10 mouse cellular contexts compared by ENCODE assay signal in the genomic region with DNA sequence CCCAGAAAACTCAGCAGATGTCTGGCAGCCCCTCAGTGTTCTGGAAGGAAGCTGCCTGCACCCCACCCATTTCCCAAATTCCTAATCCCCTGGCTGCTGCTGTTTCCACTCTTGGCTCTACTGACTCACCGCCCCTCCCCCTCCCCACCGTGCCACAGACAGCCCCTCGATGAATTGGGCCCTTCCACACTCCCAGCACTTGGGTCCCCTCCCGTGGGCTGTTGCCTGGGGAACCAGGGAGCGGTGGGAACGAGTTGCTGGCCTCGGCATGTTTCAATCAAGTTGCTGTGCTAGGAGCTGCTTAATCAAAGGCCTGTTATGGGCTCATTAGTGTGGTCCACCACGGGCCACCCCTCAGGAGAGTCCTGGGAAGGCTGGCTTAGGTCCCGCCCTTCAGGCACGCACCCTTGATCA. TPM values are rescaled to one million over a fixed set of nuclear protein-coding genes. Genes with fewer than 3 reads are reported as not detected.
DNase-seq lines count a peak whose midpoint lies in the region; ATAC-seq and TF ChIP-seq lines count a peak whose summit lies in the region.
"Had no signal": no experiment of that assay in that cellular context is flagged by ENCODE, and none has a peak within 500 bp of the region (broad histone marks: within the 10 kb centered on the region; RNA-seq: fewer than 3 reads in every experiment).

No protein-coding gene starts in this region.

- H3K4me3 ChIP-seq in embryonic facial prominence, embryonic 13.5 days, result no peak overlapping the region
- H3K4me3 ChIP-seq in embryonic facial prominence, embryonic 10.5 days, result no peak overlapping the region
- no peak overlapping the region for H3K4me3 ChIP-seq in layer of hippocampus, adult 2 months
- H3K4me3 ChIP-seq in brown adipose tissue, adult 24 weeks (ENCODE audit: insufficient read depth, low read depth, low read length), result no peak overlapping the region
- no peak overlapping the region for H3K4me3 ChIP-seq in macrophage (ENCODE audit: inconsistent target)
- H3K4me3 ChIP-seq in intestine, embryonic 16.5 days (ENCODE audit: low read length), result no peak overlapping the region
- H3K4me3 ChIP-seq: embryonic facial prominence, embryonic 12.5 days; lung, embryonic 15.5 days had no signal

- DNase-seq in embryonic facial prominence, embryonic 10.5 days (ENCODE audit: low spot score), result no peak
- peak; percentile 44 for DNase-seq in layer of hippocampus, adult 2 months (ENCODE audit: low spot score in 2 of 2)
- DNase-seq in layer of hippocampus, adult 9-10 months (ENCODE audit: low spot score), result no peak
- DNase-seq in cerebellum, postnatal 36 days, result no peak

- peaks cover 72% of the 10 kb centered on the region for H3K36me3 ChIP-seq in embryonic facial prominence, embryonic 13.5 days
- peaks cover 73% of the 10 kb centered on the region for H3K36me3 ChIP-seq in embryonic facial prominence, embryonic 10.5 days (replicated peaks)
- H3K36me3 ChIP-seq in macrophage (ENCODE audit: inconsistent target), result no peaks in the 10 kb centered on the region
- peaks cover 3% of the 10 kb centered on the region; the same call in 1 of the 2 replicates for H3K36me3 ChIP-seq in intestine, embryonic 16.5 days (ENCODE audit: control insufficient read depth, insufficient read depth, low read length)

- WGBS in embryonic facial prominence, embryonic 13.5 days, result 46% methylated on average over 10 of the region's 10 CpGs
- WGBS in embryonic facial prominence, embryonic 10.5 days, result 44% methylated on average over 10 of the region's 10 CpGs
- WGBS in macrophage (ENCODE audit: missing documents), result 87% methylated on average over 9 of the region's 10 CpGs
- WGBS in intestine, embryonic 16.5 days, result 54% methylated on average over 10 of the region's 10 CpGs

- H3K9me3 ChIP-seq in embryonic facial prominence, embryonic 13.5 days, result no peaks in the 10 kb centered on the region
- H3K9me3 ChIP-seq in embryonic facial prominence, embryonic 10.5 days, result no peaks in the 10 kb centered on the region
- no peaks in the 10 kb centered on the region for H3K9me3 ChIP-seq in intestine, embryonic 16.5 days (ENCODE audit: control insufficient read depth, low read length)
- H3K9me3 ChIP-seq: embryonic facial prominence, embryonic 12.5 days; lung, embryonic 15.5 days had no signal

- peak overlapping the region; percentile 78 for H3K27ac ChIP-seq in embryonic facial prominence, embryonic 13.5 days
- H3K27ac ChIP-seq in embryonic facial prominence, embryonic 10.5 days (replicated peaks), result no peak overlapping the region
- H3K27ac ChIP-seq in layer of hippocampus, adult 2 months, result peak overlapping the region; percentile 67
- H3K27ac ChIP-seq in brown adipose tissue, adult 24 weeks (replicated peaks; ENCODE audit: low read depth, low read length), result peak overlapping the region; percentile 81
- peak overlapping the region; percentile 90 for H3K27ac ChIP-seq in macrophage
- H3K27ac ChIP-seq in intestine, embryonic 16.5 days (ENCODE audit: low read length), result no peak overlapping the region

- 0 out of 2 replicates have a peak overlapping the region, but pooled peaks have one; percentile 16 for H3K9ac ChIP-seq in embryonic facial prominence, embryonic 13.5 days
- no peak overlapping the region for H3K9ac ChIP-seq in intestine, embryonic 16.5 days (ENCODE audit: low read depth, low read length)
- H3K9ac ChIP-seq: embryonic facial prominence, embryonic 12.5 days; lung, embryonic 15.5 days had no signal

- TF ChIP-seq CTCF in layer of hippocampus, adult 2 months (conservative IDR thresholded peaks at IDR 0.05), result no peak

- ATAC-seq in embryonic facial prominence, embryonic 13.5 days (ENCODE audit: insufficient number of reproducible peaks, insufficient read depth, low FRiP score, low TSS enrichment, low read depth), result no peak
- no peak for ATAC-seq in intestine, embryonic 16.5 days

- H3K27me3 ChIP-seq in embryonic facial prominence, embryonic 13.5 days, result no peaks in the 10 kb centered on the region
- no peaks in the 10 kb centered on the region for H3K27me3 ChIP-seq in embryonic facial prominence, embryonic 10.5 days (replicated peaks; ENCODE audit: low read depth, poor library complexity, severe bottlenecking)
- H3K27me3 ChIP-seq in intestine, embryonic 16.5 days (replicated peaks; ENCODE audit: control insufficient read depth, insufficient read depth, low read length), result no peaks in the 10 kb centered on the region
- H3K27me3 ChIP-seq: embryonic facial prominence, embryonic 12.5 days; lung, embryonic 15.5 days had no signal

- no peak overlapping the region for H3K4me2 ChIP-seq in embryonic facial prominence, embryonic 13.5 days
- H3K4me2 ChIP-seq in intestine, embryonic 16.5 days (ENCODE audit: low read depth, low read length), result no peak overlapping the region
- H3K4me2 ChIP-seq: embryonic facial prominence, embryonic 12.5 days; lung, embryonic 15.5 days had no signal

- H3K79me2 ChIP-seq in macrophage (ENCODE audit: inconsistent target), result no peaks in the 10 kb centered on the region

- peaks cover 68% of the 10 kb centered on the region for H3K4me1 ChIP-seq in embryonic facial prominence, embryonic 13.5 days
- peaks cover 64% of the 10 kb centered on the region for H3K4me1 ChIP-seq in embryonic facial prominence, embryonic 10.5 days
- H3K4me1 ChIP-seq in brown adipose tissue, adult 24 weeks (ENCODE audit: control insufficient read depth, insufficient read depth, insufficient read length, low read length), result peaks cover 31% of the 10 kb centered on the region
- peaks cover 33% of the 10 kb centered on the region for H3K4me1 ChIP-seq in intestine, embryonic 16.5 days (ENCODE audit: control insufficient read depth, insufficient read depth, low read length)

RNA-seq across cellular contexts. Expression of a gene that starts 24.1 kb away (rescaled TPM):
- polyA plus RNA-seq in embryonic facial prominence, embryonic 13.5 days (2015; fragmentation: Nextera tagmentation; extraction: Ambion mirVana), result 16.7 and 17.6 TPM in 2 replicates
- polyA plus RNA-seq in embryonic facial prominence, embryonic 10.5 days (2016; fragmentation: Nextera tagmentation; extraction: Ambion mirVana), result 19.5 and 20.9 TPM in 2 replicates
- total RNA-seq in layer of hippocampus, adult 2 months (2021), result 100 to 1,000 TPM in 1 of 2 experiments, 10 to 100 TPM in 1; 99.9 to 108 TPM
- 12.4 and 17.4 TPM in 2 replicates for polyA plus RNA-seq in brown adipose tissue, adult 24 weeks (2012; ENCODE audit: insufficient read depth, insufficient read length, missing spikeins)
- total RNA-seq in macrophage (2018; cell fraction: chromatin; rRNA removed), result 10 to 100 TPM; 15.9 to 99.6 (median 53.2) TPM
- total RNA-seq in macrophage (2018; cell fraction: cytosol; rRNA removed), result 100 to 1,000 TPM in 1 of 26 experiments, 10 to 100 TPM in 25; 25.7 to 101 (median 73.3) TPM
- 100 to 1,000 TPM in 4 of 26 experiments, 10 to 100 TPM in 22; 24.4 to 126 (median 65.5) TPM for total RNA-seq in macrophage (2018; cell fraction: nucleus; rRNA removed)
- polyA plus RNA-seq in macrophage (2018), result 33.5 to 58.8 TPM (median 46.5 TPM) in 3 replicates
- polyA plus RNA-seq in intestine, embryonic 16.5 days (2015; fragmentation: Nextera tagmentation; extraction: Ambion mirVana), result 10.1 and 13.7 TPM in 2 replicates

Comparison
In these comparisons a context has a peak if more than half of its experiments do, and no peak if none do; other contexts are left out.
1. H3K27ac ChIP-seq: peak in embryonic facial prominence, embryonic 13.5 days (single experiment), layer of hippocampus, adult 2 months (single experiment), brown adipose tissue, adult 24 weeks (single experiment) and macrophage (single experiment); none in embryonic facial prominence, embryonic 10.5 days (single experiment) and intestine, embryonic 16.5 days (single experiment).
2. DNase-seq: peak in layer of hippocampus, adult 2 months (2 of 2); none in embryonic facial prominence, embryonic 10.5 days (single experiment), layer of hippocampus, adult 9-10 months (single experiment) and cerebellum, postnatal 36 days (0 of 2).